Mouse (Mus musculus): ENCODE results near the gene Tmem175.

Tmem175 gene

DNA sequence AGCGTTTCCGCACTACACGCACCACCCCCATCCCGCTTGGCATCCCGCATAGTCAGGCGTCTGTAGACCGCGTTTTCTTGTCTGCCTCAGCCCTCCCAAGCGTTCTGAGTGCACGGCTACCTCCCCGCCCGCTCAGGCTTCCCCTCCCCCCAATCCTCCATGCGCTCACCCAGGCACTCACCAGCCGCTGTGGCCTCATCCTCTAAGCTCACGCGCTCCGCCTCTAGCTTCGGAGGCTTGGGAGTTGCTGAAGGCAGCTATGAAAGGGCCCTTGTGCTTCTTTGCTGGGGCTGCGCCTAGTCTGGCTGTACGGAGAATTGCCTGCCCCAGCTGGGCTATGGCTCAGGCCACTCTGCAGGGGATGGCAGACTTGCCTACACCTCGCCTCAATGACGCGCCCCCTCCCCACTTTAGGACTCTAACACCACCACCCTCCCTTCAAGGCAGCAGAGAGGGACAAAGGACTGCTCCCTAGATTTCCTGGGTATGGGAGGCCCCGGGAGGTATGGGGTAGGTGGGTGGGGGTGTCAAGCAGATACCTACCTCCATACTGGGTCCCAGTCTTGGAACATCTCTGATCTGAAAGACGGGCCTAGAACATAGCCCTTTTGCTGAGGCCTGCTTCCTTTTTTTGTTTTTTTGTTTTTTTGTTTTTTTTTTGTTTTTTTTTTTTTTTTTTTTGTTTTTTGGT, 48.2 kb downstream of the Tmem175 start:
- DNase-seq (ENCODE audit: low spot score in 2 of 2), result no peak

DNA sequence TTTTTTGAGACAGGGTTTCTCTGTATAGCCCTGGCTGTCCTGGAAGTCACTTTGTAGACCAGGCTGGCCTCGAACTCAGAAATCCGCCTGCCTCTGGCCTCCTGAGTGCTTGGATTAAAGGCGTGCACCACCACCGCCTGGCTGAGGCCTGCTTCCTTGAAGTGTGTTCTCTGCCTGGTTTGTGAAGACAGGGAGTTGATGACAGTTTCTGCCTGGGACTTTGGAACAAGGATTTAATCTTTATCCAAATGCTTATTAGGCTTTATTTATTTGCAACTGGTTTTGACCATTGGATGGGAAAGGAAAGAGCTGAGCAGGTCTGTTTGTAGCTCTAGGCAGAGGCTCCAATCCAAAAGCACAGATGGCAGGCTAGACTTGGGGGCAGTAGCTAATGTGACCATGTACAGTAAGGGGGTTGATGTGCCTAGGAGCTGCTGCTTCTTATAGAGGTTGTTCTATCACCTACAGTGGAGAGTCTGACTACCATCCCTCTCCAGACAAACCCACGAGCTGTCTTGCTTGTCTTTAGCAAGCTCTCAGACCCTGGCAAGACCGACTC, 48.8 kb downstream of the Tmem175 start:
- no peak for DNase-seq (ENCODE audit: low spot score in 2 of 2)

DNA sequence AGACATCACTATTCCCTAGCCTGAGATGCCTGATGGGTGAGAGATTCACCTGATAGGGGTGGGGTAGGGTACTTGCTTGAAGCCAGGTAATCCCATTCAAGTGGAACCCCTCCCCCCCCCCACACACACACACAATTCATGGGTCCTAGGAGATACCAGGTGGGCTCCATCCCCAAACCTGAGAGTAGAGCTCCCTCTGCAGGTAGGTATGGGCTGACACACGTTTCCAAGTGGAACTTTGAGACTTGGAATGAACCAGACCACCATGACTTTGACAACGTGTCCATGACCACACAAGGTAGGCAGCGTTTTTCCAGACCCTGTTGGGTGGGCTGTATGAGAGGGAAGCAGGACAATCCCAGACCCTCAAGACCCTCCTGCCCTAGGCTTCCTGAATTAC, 50.3 kb downstream of the Tmem175 start:
- no peak for DNase-seq (ENCODE audit: low spot score in 2 of 2)

DNA sequence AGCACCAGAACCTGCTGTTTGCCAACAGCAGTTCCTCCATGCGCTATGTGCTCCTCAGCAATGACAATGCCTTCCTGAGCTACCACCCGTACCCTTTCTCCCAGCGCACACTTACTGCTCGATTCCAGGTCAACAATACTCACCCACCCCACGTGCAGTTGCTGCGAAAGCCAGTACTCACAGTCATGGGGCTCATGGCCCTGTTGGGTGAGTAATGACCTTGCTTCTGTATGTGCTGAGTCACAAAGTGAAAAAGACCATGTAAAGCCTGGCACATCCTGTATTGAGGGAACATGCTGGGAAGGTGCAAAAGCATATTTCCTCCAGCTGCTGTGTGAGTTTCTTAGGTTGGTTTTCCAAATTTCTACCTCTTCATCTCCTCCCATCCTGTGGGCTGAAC, 51.3 kb downstream of the Tmem175 start:
- DNase-seq (ENCODE audit: low spot score in 2 of 2), result no peak

DNA sequence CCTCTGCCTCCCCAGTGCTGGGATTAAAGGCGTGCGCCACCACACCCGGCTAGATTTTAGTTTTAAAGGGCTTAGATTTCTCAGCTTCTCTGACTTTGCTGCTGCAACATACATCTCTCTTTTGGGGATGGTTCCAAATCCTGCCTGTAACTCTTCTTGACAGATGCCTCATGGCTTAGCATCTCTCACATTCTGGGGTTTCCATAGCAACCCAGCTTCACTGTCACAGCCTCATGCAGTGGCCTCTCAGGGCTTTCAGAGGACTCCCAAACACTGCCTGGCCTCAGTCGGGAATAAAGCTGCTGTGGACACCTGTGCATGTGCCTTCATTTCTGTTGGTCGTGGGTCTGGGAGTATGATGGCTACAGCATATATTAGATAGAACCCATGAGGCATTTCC, 59.5 kb downstream of the Tmem175 start:
- no peak for DNase-seq (ENCODE audit: low spot score in 2 of 2)

DNA sequence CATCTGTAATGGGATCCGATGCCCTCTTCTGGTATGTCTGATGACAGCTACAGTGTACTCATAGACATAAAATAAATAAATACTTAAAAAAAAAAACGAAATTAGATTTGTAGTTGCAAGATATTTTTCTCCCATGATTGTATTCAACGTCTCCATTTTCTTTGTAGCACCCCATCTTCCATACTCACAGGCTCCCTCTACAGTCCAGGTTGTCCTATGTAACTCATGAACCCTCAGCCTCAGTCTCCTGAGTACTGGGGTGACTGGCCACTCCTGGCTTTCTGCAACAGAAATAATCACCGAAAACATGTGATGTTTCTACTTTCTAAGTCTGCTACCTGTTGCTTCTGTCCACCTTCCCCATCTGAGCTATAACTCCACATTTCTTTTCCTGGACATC, 61.6 kb downstream of the Tmem175 start:
- no peak for DNase-seq (ENCODE audit: low spot score in 2 of 2)

DNA sequence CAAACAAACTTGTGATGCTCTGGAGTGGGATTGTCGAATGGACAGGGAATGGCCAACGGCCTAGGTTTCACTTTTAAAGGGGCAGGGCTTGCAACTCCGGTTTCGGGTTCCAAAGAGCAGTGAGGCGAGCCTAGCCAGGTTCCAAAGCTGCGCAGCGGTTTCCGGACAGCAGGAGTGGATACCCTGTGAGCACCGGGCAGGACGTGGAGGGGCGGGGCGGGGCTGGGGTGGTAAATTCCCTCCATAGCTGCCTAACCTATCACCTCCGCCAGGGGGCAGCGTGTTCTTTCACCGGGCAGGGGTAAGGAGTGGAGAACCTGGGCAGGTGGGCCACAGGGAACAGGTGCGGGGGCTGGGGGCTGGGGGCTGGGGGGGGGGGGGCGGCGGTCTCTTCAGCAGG, 62.7 kb downstream of the Tmem175 start, which contains the start of gene Fgfrl1:
Fgfrl1 (plus strand) TSS at position 112 of the 400 bp plus-strand sequence.
- DNase-seq (ENCODE audit: low spot score in 2 of 2), result peak; percentile 58 to 67

DNA sequence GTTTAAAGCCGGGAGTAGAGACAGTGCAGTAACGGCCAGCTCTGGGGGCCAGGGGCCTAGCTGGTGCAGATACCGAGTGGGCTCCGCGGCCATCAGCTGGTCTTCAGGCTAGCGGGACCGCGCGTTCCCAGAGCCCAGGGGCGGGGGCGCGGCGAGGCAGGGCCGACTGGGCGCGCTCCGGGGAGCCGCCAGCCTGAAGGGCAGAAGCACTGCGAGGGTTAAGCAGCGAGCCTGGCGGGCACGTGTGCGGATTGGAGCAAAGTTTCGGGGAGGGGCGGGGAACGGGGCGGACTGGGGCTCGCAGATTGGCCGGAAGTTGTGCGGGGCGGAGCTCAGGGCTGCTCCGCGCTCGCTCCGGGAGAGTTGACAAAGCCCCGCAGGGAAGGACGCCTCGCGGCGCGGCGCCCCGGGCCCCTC, 64.3 kb downstream of the Tmem175 start:
- DNase-seq (ENCODE audit: low spot score in 2 of 2), result peak; percentile 85

DNA sequence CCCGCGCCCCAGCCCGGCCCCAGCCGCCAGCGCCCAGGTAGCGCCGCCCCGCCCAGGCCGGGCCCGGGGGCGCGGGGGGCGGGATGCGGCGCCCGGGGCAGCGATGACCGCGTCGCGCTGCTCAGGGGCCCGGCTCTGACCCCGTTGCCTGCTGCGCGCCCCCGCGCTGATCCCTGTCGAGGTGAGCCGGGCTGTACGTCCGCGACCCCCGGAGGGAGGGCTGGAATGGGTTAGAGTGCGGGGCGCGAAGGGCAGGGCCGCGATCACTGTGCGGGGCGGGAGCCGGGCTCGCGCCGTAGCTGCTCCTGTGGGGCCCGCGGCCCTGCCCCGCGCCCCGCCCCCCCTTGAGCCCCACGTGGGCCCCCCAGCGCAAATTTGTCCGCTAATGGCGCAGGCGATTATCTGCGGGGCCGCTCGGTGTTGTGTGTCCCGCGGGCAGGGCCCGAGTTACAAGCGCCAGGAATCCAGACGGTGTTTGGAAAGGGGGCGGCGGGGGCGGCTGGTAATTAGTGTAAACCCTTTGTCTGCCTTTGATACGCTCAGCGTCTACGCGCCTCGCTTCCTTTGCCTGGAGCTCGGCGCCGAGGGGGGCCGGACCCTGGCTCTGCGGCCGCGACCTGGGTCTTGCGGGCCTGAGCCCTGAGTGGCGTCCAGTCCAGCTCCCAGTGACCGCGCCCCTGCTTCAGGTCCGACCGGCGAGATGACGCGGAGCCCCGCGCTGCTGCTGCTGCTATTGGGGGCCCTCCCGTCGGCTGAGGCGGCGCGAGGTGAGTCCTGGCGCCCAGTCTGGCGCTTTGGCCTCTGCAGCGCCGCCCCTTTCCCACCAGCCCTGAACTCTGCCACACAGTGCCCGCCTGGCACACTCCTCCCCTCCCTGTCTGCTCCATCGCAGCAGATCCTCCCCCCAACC, 65.0 kb downstream of the Tmem175 start:
- peak; percentile 18 to 37 for DNase-seq (ENCODE audit: low spot score in 2 of 2)

DNA sequence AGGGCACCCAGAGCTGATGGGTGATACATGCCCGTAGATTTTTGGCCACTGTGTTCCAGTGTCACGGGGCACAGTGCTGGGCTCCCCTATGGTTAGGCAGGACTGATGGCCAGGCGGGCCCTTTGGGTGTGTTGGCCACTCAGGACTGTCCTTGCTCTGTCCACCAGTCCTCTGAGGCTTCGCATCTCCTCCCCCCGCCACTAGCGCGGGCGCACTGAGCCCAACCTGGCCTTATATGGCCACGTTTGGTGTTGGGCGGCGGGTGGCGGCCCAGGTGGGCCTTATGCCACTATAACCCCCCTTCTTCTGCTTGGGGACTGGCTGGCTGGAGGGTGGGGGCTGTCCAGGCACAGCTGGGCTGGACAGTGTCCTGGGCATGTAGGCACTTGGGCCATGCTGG, 66.3 kb downstream of the Tmem175 start:
- no peak for DNase-seq (ENCODE audit: low spot score in 2 of 2)

DNA sequence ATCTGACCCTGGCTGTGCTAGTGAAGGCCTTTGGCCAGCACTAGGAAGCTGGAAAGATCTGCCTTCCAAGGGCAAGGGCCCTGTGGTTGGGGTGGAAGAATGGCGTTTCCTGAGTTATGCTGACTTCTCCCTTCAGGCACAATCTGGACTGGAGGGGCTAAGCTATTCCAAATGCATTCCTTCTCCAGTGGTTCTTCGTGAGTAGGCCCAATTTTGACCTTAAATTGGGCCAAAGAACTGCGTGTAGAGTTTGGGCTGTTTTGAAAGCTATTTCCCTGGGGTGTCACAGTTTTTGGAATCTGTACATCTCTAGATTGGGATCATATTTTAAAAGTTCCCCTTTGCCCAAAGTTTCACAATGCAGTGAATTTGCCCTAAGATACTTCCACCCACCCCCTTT, 67.0 kb downstream of the Tmem175 start:
- no peak for DNase-seq (ENCODE audit: low spot score in 2 of 2)

DNA sequence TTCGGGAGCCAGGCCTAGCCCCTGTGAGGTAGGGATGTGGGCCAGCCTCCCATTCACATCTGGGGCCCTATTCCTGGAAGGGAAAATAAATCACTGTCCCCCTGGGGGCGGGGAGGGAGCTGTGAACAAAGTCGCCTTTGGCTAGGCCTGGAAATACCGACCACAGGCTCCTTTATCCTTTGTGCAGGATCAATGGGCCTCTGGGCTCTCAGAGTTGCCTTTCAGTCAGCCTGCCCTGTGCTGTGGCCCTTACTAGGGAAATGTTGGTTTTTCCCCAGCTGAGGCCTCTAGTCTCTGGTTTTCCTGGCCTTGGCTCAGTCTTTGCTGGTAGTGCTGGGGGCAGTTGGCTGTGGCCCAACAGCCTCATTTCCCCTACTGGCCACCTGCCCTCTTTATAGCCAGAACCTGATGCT, 67.8 kb downstream of the Tmem175 start:
- DNase-seq (ENCODE audit: low spot score in 2 of 2), result no peak
